Mouse (Mus musculus) brown adipose tissue, adult 24 weeks (tissue): ENCODE data around the gene Zbtb41. TPM values are rescaled to one million over a fixed set of nuclear protein-coding genes. Genes with fewer than 3 reads are reported as not detected.
"Not testable (repeated sequence)": the region's sequence is repeated elsewhere in the genome, so short reads cannot be mapped to it uniquely, and the experiment has no call there.

Experiments used
- H3K27ac ChIP-seq: fragments of 200-500 bp; replicated peaks from 2 replicates; pipeline ENCODE4 v1.5.1; 2012; ENCODE audit warnings: low read depth, mild to moderate bottlenecking, low read length
- H3K4me1 ChIP-seq: fragments of 200-500 bp; 2 replicates; pipeline ENCODE4 v1.6.1; 2012; ENCODE audit warnings: low read length, mixed read lengths; ENCODE audit not compliant: control insufficient read depth, insufficient read depth, insufficient read length
- H3K4me3 ChIP-seq: fragments of 200-500 bp; 2 replicates; pipeline ENCODE4 v1.5.1; 2012; ENCODE audit warnings: low read depth, mild to moderate bottlenecking, low read length, moderate library complexity; ENCODE audit not compliant: insufficient read depth
- polyA plus RNA-seq: library from polyadenylated mRNA; stranded (reverse); fragments of >200 nt; gene quantifications from 2 replicates; pipeline ENCODE4 v1.2.4, GENCODE M21; 2012; ENCODE audit not compliant: missing spikeins, insufficient read depth, insufficient read length

Zbtb41 gene
- polyA plus RNA-seq, 1 experiment = 17.0 TPM

DNA sequence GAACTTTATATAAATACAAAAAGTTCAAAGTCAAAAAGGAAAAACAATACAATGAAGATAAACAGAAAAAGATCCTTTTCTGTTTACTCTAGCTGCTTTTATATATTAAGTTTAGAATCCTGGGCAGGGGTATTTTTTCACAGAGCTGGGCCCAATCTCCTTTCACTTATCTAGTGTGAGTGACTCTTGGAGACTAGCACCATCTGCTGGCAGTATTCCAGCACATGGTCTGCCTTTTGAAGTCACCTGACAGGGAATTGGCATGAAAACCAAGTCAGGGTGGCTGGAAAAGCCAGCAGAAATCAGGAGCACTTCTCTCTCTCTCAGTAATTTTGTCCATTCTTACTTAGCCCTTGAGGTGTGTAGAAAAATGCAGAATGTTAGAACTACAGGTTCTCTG, 16.3 kb downstream of the Zbtb41 start:
- Histone ChIP-seq H3K4me1 (no peaks in the 10 kb centered on the region), H3K27ac (no peak overlapping the region), H3K4me3 (no peak overlapping the region)

DNA sequence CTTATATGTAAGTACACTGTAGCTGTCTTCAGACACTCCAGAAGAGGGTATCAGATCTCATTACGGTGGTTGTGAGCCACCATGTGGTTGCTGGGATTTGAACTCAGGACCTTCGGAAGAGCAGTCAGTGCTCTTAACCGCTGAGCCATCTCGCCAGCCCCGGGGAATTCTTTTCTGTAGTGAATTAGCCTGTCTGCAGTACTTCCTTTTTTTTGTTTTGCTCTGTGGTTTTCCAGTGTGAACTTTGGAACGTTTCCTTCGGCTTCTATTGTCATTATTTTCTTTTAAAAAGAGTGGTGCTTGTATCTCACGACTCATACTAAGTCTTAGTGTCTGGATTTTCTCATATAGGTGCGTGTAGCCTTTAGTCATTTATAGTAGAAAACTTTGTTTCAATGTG, 21.0 kb downstream of the Zbtb41 start:
- not testable (repeated sequence) for H3K4me1 ChIP-seq, H3K27ac ChIP-seq, H3K4me3 ChIP-seq

DNA sequence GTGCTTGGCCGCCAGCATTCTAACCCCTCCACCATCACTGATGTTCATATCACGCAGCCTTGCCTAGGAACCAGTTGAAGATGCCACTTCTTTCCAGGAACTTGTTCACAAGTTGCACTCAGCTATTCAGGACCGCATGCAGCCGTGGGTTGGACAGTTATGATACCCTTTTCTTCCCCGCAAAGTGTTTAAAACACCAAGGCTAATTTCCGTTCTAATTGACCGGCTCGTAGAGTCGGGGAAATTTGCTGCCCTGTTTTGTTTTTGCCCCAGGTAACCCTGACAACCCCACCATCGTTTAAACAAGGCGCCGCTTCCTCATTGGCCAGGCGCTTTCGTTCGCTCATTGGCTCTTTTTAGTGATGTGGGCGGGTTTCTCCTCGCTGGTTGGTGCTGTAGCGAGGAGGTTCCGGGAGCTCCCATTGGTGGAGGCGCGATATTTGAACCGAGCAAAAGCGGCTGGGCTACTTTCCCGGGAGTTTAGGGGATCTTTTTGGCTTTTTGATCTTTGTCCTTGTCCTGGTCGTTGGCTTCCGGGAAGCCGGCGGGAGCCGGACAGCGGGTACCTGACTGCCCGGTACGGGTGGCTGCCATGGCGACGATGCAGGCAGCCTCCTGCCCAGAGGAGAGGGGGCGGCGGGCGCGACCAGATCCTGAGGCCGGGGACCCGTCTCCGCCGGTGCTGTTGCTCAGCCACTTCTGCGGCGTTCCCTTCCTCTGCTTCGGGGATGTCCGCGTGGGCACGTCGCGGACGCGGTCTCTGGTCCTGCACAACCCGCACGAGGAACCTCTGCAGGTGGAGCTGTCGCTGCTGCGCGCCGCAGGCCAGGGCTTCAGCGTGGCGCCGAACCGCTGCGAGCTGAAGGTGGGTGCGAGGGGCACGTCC, 32.5 kb downstream of the Zbtb41 start, which contains the start of gene Aspm:
TSS of gene Aspm (plus strand) at position 433 of the 886 bp plus-strand sequence.
- peaks cover 2% of the 10 kb centered on the region; the same call in 1 of the 2 replicates for H3K4me1 ChIP-seq
- no peak within 1 kb of the TSS for H3K27ac ChIP-seq
- H3K4me3 ChIP-seq = peak within 1 kb of the TSS; percentile 59

DNA sequence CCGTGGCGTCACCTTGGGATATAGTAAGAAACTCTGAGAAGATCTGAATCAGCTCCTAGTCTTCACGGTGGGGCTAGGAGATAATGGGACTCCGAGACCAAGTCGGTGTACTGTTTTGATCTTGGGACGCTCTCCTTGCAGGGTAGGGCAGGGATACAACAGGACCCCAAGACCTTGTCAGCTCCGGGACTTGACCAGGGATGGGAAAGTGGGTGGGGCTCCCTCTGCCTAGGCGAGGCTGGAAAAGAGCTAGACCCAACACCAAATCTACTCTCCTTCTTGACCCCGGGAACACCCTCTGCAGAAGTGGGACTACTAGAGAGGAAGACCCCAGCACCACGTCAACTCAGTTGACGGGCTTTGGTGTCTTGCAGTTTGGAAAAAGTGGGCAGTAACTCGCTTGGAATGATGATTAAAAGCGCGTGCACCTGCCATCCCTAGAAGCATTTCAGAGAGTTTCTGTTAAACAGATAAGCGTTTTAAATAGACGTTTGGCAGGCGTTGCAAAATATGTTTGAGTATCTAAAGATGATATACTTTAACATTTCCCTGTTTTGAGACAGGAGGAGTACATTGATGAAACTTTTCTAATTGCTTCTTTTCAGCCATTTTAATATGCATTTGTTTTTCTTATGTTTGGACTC, 33.3 kb downstream of the Zbtb41 start:
- H3K4me1 ChIP-seq = peaks cover 2% of the 10 kb centered on the region; the same call in 1 of the 2 replicates
- H3K27ac ChIP-seq = no peak overlapping the region
- H3K4me3 ChIP-seq = peak overlapping the region; percentile 59

DNA sequence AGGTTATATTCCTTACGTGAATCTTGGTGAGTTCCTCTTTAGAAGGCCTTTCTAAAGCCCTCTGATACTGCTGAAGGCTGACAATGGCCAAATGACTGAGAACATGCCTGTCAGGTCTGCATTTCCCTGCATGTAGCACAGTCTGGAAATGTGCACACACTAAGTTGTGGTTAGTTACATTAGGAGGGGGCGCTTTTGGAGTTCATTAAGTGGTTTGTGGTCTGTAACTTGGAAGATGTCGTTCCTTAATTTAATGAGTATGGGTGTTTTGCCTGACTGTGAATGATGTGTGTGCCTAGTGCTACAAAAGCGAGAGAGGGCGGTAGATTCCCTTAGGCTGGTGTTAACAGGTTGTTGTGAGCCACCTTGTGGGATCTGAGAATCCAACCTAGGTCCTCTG, 38.7 kb downstream of the Zbtb41 start:
- no peak overlapping the region for H3K4me3 ChIP-seq
- no peak overlapping the region for H3K27ac ChIP-seq
- no peaks in the 10 kb centered on the region for H3K4me1 ChIP-seq

DNA sequence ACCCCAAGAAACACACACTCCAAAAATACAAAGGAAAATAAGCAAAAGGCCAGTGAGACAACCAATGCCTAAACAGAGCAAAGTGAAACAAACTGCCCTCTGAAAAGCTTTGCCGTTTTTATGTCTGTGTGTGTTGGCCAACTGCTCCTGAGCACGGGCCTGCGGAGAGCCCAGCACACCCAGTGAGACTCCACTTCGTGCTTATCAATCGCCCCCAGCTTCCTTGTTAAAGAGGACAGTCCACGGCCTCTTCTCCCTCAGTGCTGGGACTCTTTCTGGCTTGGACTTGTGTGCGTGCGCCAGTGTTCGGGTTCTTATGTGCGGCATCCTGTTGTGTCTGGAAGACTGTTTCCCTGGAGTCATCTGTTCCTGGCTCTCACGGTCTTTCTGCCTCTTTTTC, 43.8 kb downstream of the Zbtb41 start:
- no peak overlapping the region for H3K27ac ChIP-seq
- no peaks in the 10 kb centered on the region for H3K4me1 ChIP-seq
- H3K4me3 ChIP-seq = no peak overlapping the region

DNA sequence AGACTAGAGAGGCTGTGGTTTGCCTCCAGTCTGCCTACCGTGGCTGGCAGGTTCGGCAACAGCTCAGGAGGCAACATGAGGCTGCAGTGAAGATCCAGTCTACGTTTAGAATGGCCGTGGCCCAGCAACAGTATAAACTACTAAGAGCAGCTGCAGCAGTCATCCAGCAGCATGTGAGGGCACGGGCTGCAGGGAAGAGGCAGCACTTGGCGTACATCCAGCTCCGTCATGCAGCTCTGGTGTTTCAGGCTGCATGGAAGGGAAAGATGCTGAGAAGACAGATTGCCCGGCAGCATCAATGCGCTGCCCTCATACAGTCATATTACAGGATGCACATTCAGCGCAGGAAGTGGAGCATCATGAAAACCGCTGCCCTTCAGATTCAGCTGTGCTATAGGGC, 56.8 kb downstream of the Zbtb41 start:
- no peak overlapping the region for H3K4me3 ChIP-seq
- H3K27ac ChIP-seq = no peak overlapping the region
- no peaks in the 10 kb centered on the region for H3K4me1 ChIP-seq

DNA sequence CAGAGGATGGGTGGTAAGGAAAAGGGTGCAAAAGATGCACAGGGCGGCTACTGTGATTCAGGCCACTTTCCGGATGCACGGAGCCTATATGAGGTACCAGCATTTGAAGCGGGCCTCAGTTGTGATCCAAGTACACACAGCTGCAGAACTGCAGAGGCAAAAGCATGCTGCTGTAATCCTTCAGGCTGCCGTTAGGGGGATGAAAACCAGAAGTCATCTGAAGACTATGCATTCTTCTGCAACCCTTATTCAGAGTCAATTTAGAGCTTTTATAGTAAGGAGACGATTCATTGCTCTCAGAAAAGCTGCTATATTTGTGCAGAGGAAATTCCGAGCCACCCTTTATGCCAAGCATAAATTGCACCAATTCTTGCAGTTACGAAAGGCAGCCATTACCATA, 58.2 kb downstream of the Zbtb41 start:
- Histone ChIP-seq H3K4me3 (no peak overlapping the region), H3K4me1 (no peaks in the 10 kb centered on the region), H3K27ac (no peak overlapping the region)

DNA sequence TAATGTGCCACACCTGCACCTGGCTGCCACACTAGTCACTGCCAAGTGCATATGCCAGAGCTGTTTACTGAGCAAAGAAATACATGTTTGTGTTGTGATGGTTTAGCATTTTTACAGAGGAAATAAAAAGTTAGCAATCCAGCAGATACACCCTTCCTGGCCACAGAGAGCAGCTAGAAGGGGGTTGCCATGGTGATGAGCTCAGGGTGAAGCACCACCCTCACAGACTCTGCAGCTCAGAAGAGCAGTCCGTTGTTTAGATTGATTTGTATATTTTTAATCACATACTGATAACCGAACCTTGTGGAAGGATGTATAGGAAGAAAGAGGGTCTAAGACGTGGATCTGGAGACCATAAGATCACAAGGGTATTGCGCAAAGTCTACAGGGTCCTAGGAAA, 59.1 kb downstream of the Zbtb41 start:
- H3K27ac ChIP-seq = no peak overlapping the region
- no peak overlapping the region for H3K4me3 ChIP-seq
- no peaks in the 10 kb centered on the region for H3K4me1 ChIP-seq

DNA sequence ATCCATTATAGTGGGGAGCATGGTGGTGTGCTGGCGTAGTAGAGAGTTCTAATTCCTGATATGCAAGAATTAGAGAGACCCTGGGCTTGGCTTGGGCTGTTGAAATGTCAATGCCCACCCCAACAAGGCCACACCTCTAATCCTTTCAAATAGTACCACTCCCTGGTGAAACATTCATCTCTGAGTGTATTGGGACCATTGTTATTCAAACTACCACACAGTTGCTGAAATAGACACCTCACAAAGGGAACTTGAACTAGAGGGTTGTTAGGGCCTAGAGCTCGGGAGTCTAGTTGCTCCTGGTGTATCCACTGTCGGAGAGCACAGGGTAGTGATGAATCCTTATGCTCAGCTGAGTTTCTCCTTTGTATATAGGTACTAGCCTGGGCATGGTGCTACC, 72.5 kb downstream of the Zbtb41 start:
- no peak overlapping the region for H3K27ac ChIP-seq
- no peaks in the 10 kb centered on the region for H3K4me1 ChIP-seq
- no peak overlapping the region for H3K4me3 ChIP-seq

DNA sequence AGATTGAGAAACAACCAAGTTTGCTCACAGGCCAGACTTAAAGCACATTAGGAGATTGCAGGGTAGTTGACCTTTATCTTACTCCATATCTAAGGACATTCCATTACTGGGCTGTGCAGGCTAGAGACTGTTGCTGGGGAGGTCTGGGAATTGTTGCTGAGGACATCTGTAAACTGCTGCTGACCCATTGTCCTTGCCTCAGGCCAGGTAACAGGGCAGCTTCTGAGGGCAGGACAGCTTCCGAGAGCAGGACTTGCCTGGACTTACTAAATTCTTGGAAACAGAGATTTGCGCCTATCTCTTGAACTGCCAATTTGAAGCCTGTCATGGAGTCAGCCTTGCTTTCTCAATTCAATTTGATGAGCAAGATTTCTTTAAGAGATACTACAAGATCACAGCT, 73.3 kb downstream of the Zbtb41 start:
- Histone ChIP-seq H3K4me1 (no peaks in the 10 kb centered on the region), H3K27ac (no peak overlapping the region), H3K4me3 (no peak overlapping the region)

DNA sequence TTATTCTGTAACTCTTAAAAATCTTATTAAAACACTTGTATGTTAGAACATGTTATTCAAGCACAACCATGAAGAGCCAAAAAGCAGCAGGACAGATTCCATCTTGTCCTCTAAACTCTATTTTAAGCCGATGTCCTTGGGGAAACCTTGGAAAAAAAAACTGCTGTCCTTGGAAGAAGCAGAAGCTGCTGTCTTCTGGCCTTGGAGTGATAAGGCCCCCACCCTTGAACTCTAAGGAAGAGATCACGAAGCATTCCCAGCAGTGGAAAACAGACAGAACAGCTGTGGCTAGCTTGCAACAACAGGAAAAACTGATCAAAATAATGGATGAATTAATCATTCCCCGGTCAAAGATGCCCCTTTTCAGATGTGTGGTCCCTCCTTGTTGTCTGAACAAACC, 74.1 kb downstream of the Zbtb41 start:
- Histone ChIP-seq H3K4me1 (no peaks in the 10 kb centered on the region), H3K27ac (no peak overlapping the region), H3K4me3 (no peak overlapping the region)

DNA sequence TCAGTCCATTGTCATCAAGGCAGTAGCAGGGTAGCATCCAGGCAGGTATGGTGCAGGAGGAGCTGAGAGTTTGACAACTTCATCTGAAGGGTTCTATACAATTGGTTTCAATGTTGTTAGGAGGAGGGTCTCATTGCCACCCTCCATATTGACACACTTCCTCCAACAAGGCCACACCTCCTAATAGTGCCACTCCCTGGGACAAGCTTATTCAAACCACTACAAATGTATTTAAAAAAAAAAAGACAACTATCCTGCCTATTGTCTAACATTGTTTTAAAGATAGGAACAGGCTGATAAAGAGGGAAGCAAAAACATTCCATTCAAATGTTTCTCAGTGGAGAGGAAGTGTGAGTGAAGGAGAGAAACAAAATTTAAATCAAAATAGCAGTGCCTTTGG, 77.7 kb downstream of the Zbtb41 start:
- Histone ChIP-seq H3K27ac (no peak overlapping the region), H3K4me1 (no peaks in the 10 kb centered on the region), H3K4me3 (no peak overlapping the region)

DNA sequence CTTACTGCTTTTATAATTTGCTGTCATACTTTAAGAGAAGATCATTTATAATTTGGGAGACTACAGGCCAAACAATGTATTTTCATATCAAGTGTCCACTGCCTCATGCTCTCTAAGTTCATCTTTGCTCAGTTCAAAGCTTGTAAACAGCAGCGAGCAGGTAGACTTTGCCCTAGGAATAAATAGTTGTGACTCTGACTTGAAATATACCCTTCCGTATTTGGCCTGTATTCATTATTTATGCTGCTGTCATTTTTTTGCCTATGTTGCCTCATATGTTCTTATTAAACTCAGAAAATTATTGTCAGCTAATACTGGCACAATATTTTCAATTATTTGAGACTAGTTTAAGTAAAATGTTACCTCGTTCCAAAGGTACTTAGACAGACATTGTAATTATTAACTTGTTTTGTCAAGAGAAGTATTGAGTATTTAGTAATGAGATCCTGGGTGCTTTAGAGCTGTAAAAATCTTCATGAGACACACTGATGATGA, 79.2 kb downstream of the Zbtb41 start, which contains the start of gene F13b:
TSS of gene F13b (plus strand) at position 445 of the 495 bp plus-strand sequence.
- no peak within 1 kb of the TSS for H3K27ac ChIP-seq
- H3K4me1 ChIP-seq = no peaks in the 10 kb centered on the region
- no peak within 1 kb of the TSS for H3K4me3 ChIP-seq
